Mouse (Mus musculus) liver, embryonic 12.5 days (tissue): ENCODE results near the gene Cpeb4. TPM values are rescaled to one million over a fixed set of nuclear protein-coding genes. Genes with fewer than 3 reads are reported as not detected.
"Not testable (repeated sequence)": the region's sequence is repeated elsewhere in the genome, so short reads cannot be mapped to it uniquely, and the experiment has no call there.

Experiments used
- ATAC-seq: fragments of 200-750 bp; cut with Nextera tagmentation; 2 replicates; pipeline ENCODE4 v1.8.0; 2017; ENCODE audit warnings: moderate number of reproducible peaks, mild to moderate bottlenecking, moderate library complexity
- H3K27ac ChIP-seq: fragments of 300-500 bp; sonication (generic); 2 replicates; pipeline ENCODE4 v1.5.1; 2016; ENCODE audit warnings: mild to moderate bottlenecking
- H3K27me3 ChIP-seq: fragments of 300-500 bp; sonication (generic); replicated peaks from 2 replicates; pipeline ENCODE4 v1.6.1; 2016; ENCODE audit warnings: mild to moderate bottlenecking, moderate library complexity
- H3K36me3 ChIP-seq: fragments of 300-500 bp; sonication (generic); 2 replicates; pipeline ENCODE4 v1.6.1; 2016; ENCODE audit warnings: mild to moderate bottlenecking, moderate library complexity
- H3K4me1 ChIP-seq: fragments of 300-500 bp; sonication (generic); 2 replicates; pipeline ENCODE4 v1.6.1; 2016
- H3K4me2 ChIP-seq: fragments of 300-500 bp; sonication (generic); 2 replicates; pipeline ENCODE4 v1.6.1; 2016; ENCODE audit warnings: mild to moderate bottlenecking, moderate library complexity
- H3K4me3 ChIP-seq: fragments of 300-500 bp; sonication (generic); 2 replicates; pipeline ENCODE4 v1.5.1; 2016; ENCODE audit warnings: mild to moderate bottlenecking, moderate library complexity
- H3K9ac ChIP-seq: fragments of 300-500 bp; sonication (generic); 2 replicates; pipeline ENCODE4 v1.6.1; 2016; ENCODE audit warnings: mild to moderate bottlenecking, moderate library complexity
- H3K9me3 ChIP-seq: fragments of 300-500 bp; sonication (generic); replicated peaks from 2 replicates; pipeline ENCODE4 v1.6.1; 2016; ENCODE audit warnings: mild to moderate bottlenecking, moderate library complexity
- WGBS: fragments of 180-500 bp; shearing (Covaris S2); methylation state at CpG from one replicate; pipeline ENCODE4 v1.1.7; 2016; ENCODE audit not compliant: insufficient replicate concordance; 5-methylcytosine and 5-hydroxymethylcytosine counted together
- polyA plus RNA-seq: library from polyadenylated mRNA; unstranded; fragments of >200 nt; fragmentation: Nextera tagmentation; extraction: Ambion mirVana; gene quantifications from 2 replicates; pipeline ENCODE4 v1.2.1, GENCODE M21; 2016

Cpeb4 gene
- polyA plus RNA-seq, 1 experiment from 2014 or later = 21.5 TPM

- not testable (repeated sequence) for H3K27ac ChIP-seq, H3K9ac ChIP-seq, H3K4me3 ChIP-seq, H3K9me3 ChIP-seq, H3K27me3 ChIP-seq, H3K36me3 ChIP-seq, H3K4me1 ChIP-seq, H3K4me2 ChIP-seq, ATAC-seq
- 72% methylated on average over 13 of the region's 13 CpGs for WGBS
These were observed 110.4 kb downstream of the Cpeb4 start for GRCm38 (mm10) chr11:31982247-31982943.

- no peak for ATAC-seq
- Histone ChIP-seq H3K9me3 (no peaks in the 10 kb centered on the region; the same call in 1 of the 2 replicates), H3K4me2 (no peak overlapping the region), H3K27ac (no peak overlapping the region), H3K9ac (no peak overlapping the region), H3K4me1 (no peaks in the 10 kb centered on the region), H3K4me3 (no peak overlapping the region), H3K27me3 (no peaks in the 10 kb centered on the region), H3K36me3 (no peaks in the 10 kb centered on the region)
These were observed 111.2 kb downstream of the Cpeb4 start for GRCm38 (mm10) chr11:31983249-31983648.

- ATAC-seq = no peak
- Histone ChIP-seq H3K4me1 (no peaks in the 10 kb centered on the region), H3K9ac (no peak overlapping the region), H3K9me3 (no peaks in the 10 kb centered on the region; the same call in 1 of the 2 replicates), H3K27me3 (no peaks in the 10 kb centered on the region), H3K4me2 (no peak overlapping the region), H3K36me3 (no peaks in the 10 kb centered on the region), H3K4me3 (no peak overlapping the region), H3K27ac (no peak overlapping the region)
- 7% methylated on average over 2 of the region's 2 CpGs for WGBS
These were observed 112.8 kb downstream of the Cpeb4 start for GRCm38 (mm10) chr11:31984786-31985185.

Other genes starting within 250 kb of the Cpeb4 start
- 22.3 and 24.2 TPM in 2 replicates for gene Bod1, start 200.3 kb upstream of the Cpeb4 start, polyA plus RNA-seq
- gene 4930524B15Rik, start 93.4 kb downstream of the Cpeb4 start, polyA plus RNA-seq = not detected in 2 replicates
- 0.11 and 0.17 TPM in 2 replicates for gene Nsg2, start 128.3 kb downstream of the Cpeb4 start, polyA plus RNA-seq